Mouse (Mus musculus) MEL (cell line): Measurements from ENCODE around the gene Rpl19.
A peak's percentile ranks its signal among the peaks of the same experiment; 100 is the strongest.

Experiments used
- CTCF ChIP-seq, 3 experiments: IDR thresholded peaks in 2 of 3; conservative IDR thresholded peaks in 1 of 3; 2 replicates each; pipeline ENCODE4 v1.5.1; 2011 to 2012; ENCODE audit warnings: low read length in 3 of 3, low read depth in 2 of 3, mild to moderate bottlenecking in 2 of 3, improper control_type of control experiment in 1 of 3, inconsistent platforms in 1 of 3, mixed read lengths in 1 of 3, moderate library complexity in 1 of 3; ENCODE audit not compliant: control insufficient read depth in 1 of 3, insufficient read depth in 1 of 3, poor library complexity in 1 of 3, severe bottlenecking in 1 of 3
- E2F4 ChIP-seq: IDR thresholded peaks from 2 replicates; pipeline ENCODE4 v1.6.1; 2011; ENCODE audit warnings: low read depth, low read length, improper control_type of control experiment, borderline replicate concordance
- GATA1 ChIP-seq: IDR thresholded peaks from 2 replicates; pipeline ENCODE4 v1.6.1; 2011; ENCODE audit warnings: low read depth, low read length, improper control_type of control experiment
- MAFK ChIP-seq: IDR thresholded peaks from 2 replicates; pipeline ENCODE4 v1.6.1; 2011; ENCODE audit warnings: low read depth, mild to moderate bottlenecking, low read length, improper control_type of control experiment, borderline replicate concordance
- MAX ChIP-seq: IDR thresholded peaks from 2 replicates; pipeline ENCODE4 v1.6.1; 2011; ENCODE audit warnings: low read length, improper control_type of control experiment
- MXI1 ChIP-seq: IDR thresholded peaks from 2 replicates; pipeline ENCODE4 v1.6.1; 2011; ENCODE audit warnings: mild to moderate bottlenecking, low read depth, low read length, improper control_type of control experiment
- POLR2A ChIP-seq, 2 experiments: IDR thresholded peaks; 2 replicates each; pipeline ENCODE4 v1.6.1; 2011 to 2012; ENCODE audit warnings: low read length in 2 of 2, mild to moderate bottlenecking in 2 of 2, control low read depth in 1 of 2, improper control_type of control experiment in 1 of 2, low read depth in 1 of 2, moderate library complexity in 1 of 2; ENCODE audit not compliant: control insufficient read depth in 1 of 2, insufficient read depth in 1 of 2, poor library complexity in 1 of 2
- RCOR1 ChIP-seq: IDR thresholded peaks from 2 replicates; pipeline ENCODE4 v1.6.1; 2012; ENCODE audit warnings: low read depth, mild to moderate bottlenecking, inconsistent platforms, low read length, improper control_type of control experiment
- TAL1 ChIP-seq: IDR thresholded peaks from 2 replicates; pipeline ENCODE4 v1.6.1; 2012; ENCODE audit warnings: mild to moderate bottlenecking, inconsistent platforms, low read length, moderate library complexity, mixed read lengths
- ZMIZ1 ChIP-seq: IDR thresholded peaks from 2 replicates; pipeline ENCODE4 v1.6.1; 2012; ENCODE audit warnings: low read depth, mild to moderate bottlenecking, inconsistent platforms, low read length, improper control_type of control experiment, moderate library complexity

DNA sequence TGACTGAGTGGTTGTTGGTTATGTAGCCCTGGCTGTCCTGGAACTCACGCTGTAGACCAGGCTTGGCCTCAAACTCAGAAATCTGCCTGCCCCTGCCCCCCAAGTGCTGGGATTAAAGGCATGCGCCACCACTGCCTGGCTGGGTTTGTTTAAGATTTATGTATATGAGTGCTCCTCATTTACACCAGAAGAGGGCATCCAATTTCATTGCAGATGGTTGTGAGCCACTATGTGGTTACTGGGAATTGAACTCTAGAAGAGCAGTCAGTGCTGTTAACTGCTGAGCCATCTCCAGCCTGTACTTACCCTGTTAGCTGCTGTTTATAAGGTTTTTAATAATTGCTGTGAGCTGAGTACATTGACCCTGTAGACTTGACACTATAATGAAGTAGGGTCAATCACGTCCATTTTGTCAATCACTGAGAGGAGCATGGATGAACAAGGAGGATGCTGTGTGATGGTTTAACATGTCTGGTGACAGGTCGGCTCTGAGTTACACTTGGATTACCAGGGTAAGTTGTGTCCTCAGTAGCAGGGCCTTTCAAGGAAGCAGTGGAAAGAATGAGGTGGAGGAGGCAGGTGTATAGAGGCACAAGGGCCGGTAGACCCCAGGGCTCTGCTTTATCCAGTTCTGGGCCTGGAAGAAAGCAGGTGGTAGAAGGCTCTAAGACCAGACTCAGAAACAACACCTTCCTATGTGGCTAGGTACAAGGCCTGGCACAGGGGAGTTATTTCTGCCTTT is 4.4 kb downstream of the Rpl19 start:
- no peak for TF ChIP-seq MXI1
- TF ChIP-seq ZMIZ1, result peak; percentile 95
- TF ChIP-seq TAL1, result no peak
- TF ChIP-seq RCOR1, result no peak
- no peak for TF ChIP-seq E2F4
- peak in 2 of 3 experiments; percentile 25 to 42; a peak in 3 of 6 replicates for TF ChIP-seq CTCF (IDR thresholded peaks at IDR 0.05 in 2 of 3, conservative IDR thresholded peaks at IDR 0.05 in 1 of 3; ENCODE audit: control insufficient read depth in 1 of 3, insufficient read depth in 1 of 3, low read depth in 2 of 3, low read length in 3 of 3, poor library complexity in 1 of 3, severe bottlenecking in 1 of 3)
- TF ChIP-seq POLR2A (IDR thresholded peaks at IDR 0.05; ENCODE audit: control insufficient read depth in 1 of 2, insufficient read depth in 1 of 2, low read depth in 1 of 2, low read length in 2 of 2, poor library complexity in 1 of 2), result peak; percentile 20 to 80; a peak in 1 of 4 replicates
- no peak for TF ChIP-seq MAX
- TF ChIP-seq GATA1, result no peak
- no peak; the same call in 1 of the 2 replicates for TF ChIP-seq MAFK
